Mouse (Mus musculus) limb, embryonic 13.5 days (tissue): ENCODE results near the gene Prss48. TPM values are rescaled to one million over a fixed set of nuclear protein-coding genes. Genes with fewer than 3 reads are reported as not detected.

Source experiments
- ATAC-seq: fragments of 200-750 bp; cut with Nextera tagmentation; 2 replicates; pipeline ENCODE4 v1.8.0; 2017; ENCODE audit warnings: low read depth, moderate number of reproducible peaks, moderate TSS enrichment; ENCODE audit not compliant: low FRiP score
- H3K27ac ChIP-seq: fragments of 300-500 bp; sonication (generic); 2 replicates; pipeline ENCODE4 v1.5.1; 2015; ENCODE audit warnings: inconsistent platforms, mild to moderate bottlenecking, moderate library complexity
- H3K27me3 ChIP-seq: fragments of 300-500 bp; sonication (generic); 2 replicates; pipeline ENCODE4 v1.6.1; 2015; ENCODE audit warnings: mild to moderate bottlenecking, inconsistent platforms
- H3K36me3 ChIP-seq: fragments of 300-500 bp; sonication (generic); 2 replicates; pipeline ENCODE4 v1.6.1; 2015; ENCODE audit warnings: inconsistent platforms, mild to moderate bottlenecking, moderate library complexity
- H3K4me1 ChIP-seq: fragments of 300-500 bp; sonication (generic); 2 replicates; pipeline ENCODE4 v1.6.1; 2015; ENCODE audit warnings: inconsistent platforms
- H3K4me2 ChIP-seq: fragments of 300-500 bp; sonication (generic); replicated peaks from 2 replicates; pipeline ENCODE4 v1.6.1; 2015; ENCODE audit warnings: inconsistent platforms, mild to moderate bottlenecking, moderate library complexity
- H3K4me3 ChIP-seq: fragments of 300-500 bp; sonication (generic); 2 replicates; pipeline ENCODE4 v1.5.1; 2015; ENCODE audit warnings: moderate library complexity, mild to moderate bottlenecking, inconsistent platforms
- H3K9ac ChIP-seq: fragments of 300-500 bp; sonication (generic); 2 replicates; pipeline ENCODE4 v1.6.1; 2015; ENCODE audit warnings: mild to moderate bottlenecking, inconsistent platforms
- H3K9me3 ChIP-seq: fragments of 300-500 bp; sonication (generic); 2 replicates; pipeline ENCODE4 v1.6.1; 2016; ENCODE audit warnings: inconsistent platforms
- WGBS: fragments of 180-500 bp; shearing (Covaris S2); methylation state at CpG from one replicate; pipeline ENCODE4 v1.1.7; 2015; 5-methylcytosine and 5-hydroxymethylcytosine counted together
- polyA plus RNA-seq: library from polyadenylated mRNA; unstranded; fragments of >200 nt; fragmentation: Nextera tagmentation; extraction: Ambion mirVana; gene quantifications from 2 replicates; pipeline ENCODE4 v1.2.1, GENCODE M21; 2015

Prss48 gene
- polyA plus RNA-seq: not detected in 2 replicates

DNA sequence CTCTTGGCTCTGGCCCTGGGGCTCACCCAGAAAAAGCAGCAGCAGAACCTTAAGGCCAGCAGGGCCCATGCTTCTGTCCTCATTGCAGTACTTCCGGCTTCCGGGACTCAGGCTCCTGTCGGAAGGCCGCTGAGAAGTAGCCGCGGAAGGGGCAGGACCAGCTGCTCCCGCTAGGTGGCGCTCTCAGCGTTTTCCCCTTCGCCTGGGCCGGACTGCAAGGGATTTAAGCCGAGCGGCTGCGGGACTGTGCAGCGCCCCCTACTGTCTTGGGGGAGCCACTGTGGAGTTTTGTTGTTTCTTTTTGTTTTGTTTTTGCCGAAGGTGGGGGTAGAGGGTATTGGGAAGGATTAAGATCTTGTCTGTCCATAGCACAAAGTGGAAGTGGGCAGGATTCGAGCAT, at the start of gene Prss48:
TSS of gene Prss48 (minus strand) at position 69 of the 400 bp plus-strand sequence.
- ATAC-seq: no peak
- Histone ChIP-seq H3K4me1 (0 out of 2 replicates have a peak, but pooled peaks cover 2% of the 10 kb centered on the region), H3K27me3 (no peaks in the 10 kb centered on the region), H3K27ac (no peak within 1 kb of the TSS), H3K36me3 (no peaks in the 10 kb centered on the region), H3K9me3 (no peaks in the 10 kb centered on the region), H3K4me2 (no peak within 1 kb of the TSS), H3K9ac (no peak within 1 kb of the TSS), H3K4me3 (no peak within 1 kb of the TSS)
- WGBS: 78% methylated on average over 17 of the region's 17 CpGs

GRCm38 (mm10) chr3:86049041-86049440, 46.8 kb upstream of the Prss48 start:
- Histone ChIP-seq H3K27me3 (no peaks in the 10 kb centered on the region), H3K9me3 (peaks cover 8% of the 10 kb centered on the region; the same call in 1 of the 2 replicates), H3K4me2 (no peak overlapping the region), H3K4me3 (no peak overlapping the region), H3K36me3 (peaks cover 24% of the 10 kb centered on the region), H3K27ac (no peak overlapping the region), H3K9ac (no peak overlapping the region), H3K4me1 (peaks cover 17% of the 10 kb centered on the region)
- no peak for ATAC-seq
- 83% methylated on average over 2 of the region's 2 CpGs for WGBS

- WGBS: 92% methylated on average over 9 of the region's 9 CpGs
- Histone ChIP-seq H3K36me3 (peaks cover 28% of the 10 kb centered on the region), H3K9me3 (peaks cover 8% of the 10 kb centered on the region; the same call in 1 of the 2 replicates), H3K4me2 (no peak overlapping the region), H3K4me3 (no peak overlapping the region), H3K4me1 (peaks cover 5% of the 10 kb centered on the region), H3K27me3 (no peaks in the 10 kb centered on the region), H3K27ac (no peak overlapping the region), H3K9ac (no peak overlapping the region)
- ATAC-seq: no peak
These were observed 45.6 kb upstream of the Prss48 start for GRCm38 (mm10) chr3:86047686-86048408.

- H3K4me1 ChIP-seq: peaks cover 23% of the 10 kb centered on the region
- 54% methylated on average over 14 of the region's 14 CpGs for WGBS
- peaks cover 12% of the 10 kb centered on the region for H3K36me3 ChIP-seq
- H3K27ac ChIP-seq: peak overlapping the region; percentile 55
- peak overlapping the region; percentile 27 for H3K4me2 ChIP-seq
- H3K9ac ChIP-seq: no peak overlapping the region
- H3K27me3 ChIP-seq: no peaks in the 10 kb centered on the region
- no peaks in the 10 kb centered on the region for H3K9me3 ChIP-seq
- no peak overlapping the region for H3K4me3 ChIP-seq
- ATAC-seq: peak; percentile 67; the same call in 1 of the 2 replicates
These were observed 38.3 kb upstream of the Prss48 start for GRCm38 (mm10) chr3:86040286-86041201.

GRCm38 (mm10) chr3:86038648-86039047, 36.4 kb upstream of the Prss48 start:
- H3K4me3 ChIP-seq: no peak overlapping the region
- H3K27ac ChIP-seq: peak overlapping the region; percentile 63; the same call in 1 of the 2 replicates
- peaks cover 12% of the 10 kb centered on the region for H3K36me3 ChIP-seq
- no peak overlapping the region for H3K9ac ChIP-seq
- 0 out of 2 replicates have a peak overlapping the region, but pooled peaks have one; percentile 16 for H3K4me2 ChIP-seq
- H3K4me1 ChIP-seq: peaks cover 26% of the 10 kb centered on the region
- no peaks in the 10 kb centered on the region for H3K9me3 ChIP-seq
- 25% methylated on average over 3 of the region's 3 CpGs for WGBS
- ATAC-seq: peak; percentile 57; the same call in 1 of the 2 replicates
- H3K27me3 ChIP-seq: no peaks in the 10 kb centered on the region

GRCm38 (mm10) chr3:86037926-86038484, 35.7 kb upstream of the Prss48 start:
- Histone ChIP-seq H3K4me3 (no peak overlapping the region), H3K36me3 (peaks cover 8% of the 10 kb centered on the region), H3K4me2 (no peak overlapping the region), H3K4me1 (peaks cover 26% of the 10 kb centered on the region), H3K9ac (no peak overlapping the region), H3K9me3 (no peaks in the 10 kb centered on the region), H3K27me3 (no peaks in the 10 kb centered on the region), H3K27ac (no peak overlapping the region)
- WGBS: 92% methylated on average over 9 of the region's 9 CpGs
- ATAC-seq: no peak

GRCm38 (mm10) chr3:86033455-86034090, 31.3 kb upstream of the Prss48 start:
- WGBS: 75% methylated on average over 9 of the region's 9 CpGs
- H3K9ac ChIP-seq: no peak overlapping the region

DNA sequence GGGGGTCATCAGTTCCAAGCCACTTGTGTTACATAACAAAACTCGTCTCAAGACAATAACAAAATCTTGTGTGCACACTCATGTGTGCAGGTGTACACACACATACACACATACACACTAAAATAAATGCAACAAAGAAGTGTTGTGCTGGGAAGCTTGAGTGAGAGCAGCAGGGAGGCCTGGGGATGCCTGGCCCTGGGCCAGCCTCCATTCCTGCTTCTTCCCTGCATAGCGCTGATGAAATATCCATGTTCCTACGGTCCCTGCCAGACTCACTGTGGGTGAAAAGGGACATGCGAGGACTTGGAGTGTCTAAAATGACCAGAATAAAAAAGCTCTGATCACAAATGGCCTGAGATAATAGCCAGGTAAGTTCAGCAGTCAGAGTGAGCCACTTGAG, 28.3 kb upstream of the Prss48 start:
- H3K4me2 ChIP-seq: no peak overlapping the region
- WGBS: 56% methylated on average over 4 of the region's 4 CpGs
- no peak overlapping the region for H3K9ac ChIP-seq
- no peak overlapping the region for H3K4me3 ChIP-seq
- H3K4me1 ChIP-seq: peaks cover 7% of the 10 kb centered on the region
- peak; percentile 36; the same call in 1 of the 2 replicates for ATAC-seq
- no peaks in the 10 kb centered on the region for H3K36me3 ChIP-seq
- H3K27me3 ChIP-seq: no peaks in the 10 kb centered on the region
- H3K9me3 ChIP-seq: no peaks in the 10 kb centered on the region
- no peak overlapping the region for H3K27ac ChIP-seq

More at GRCm38 (mm10) chr3:86033455-86034090, 31.3 kb upstream of the Prss48 start:
- no peak overlapping the region for H3K4me2 ChIP-seq
- H3K4me1 ChIP-seq: peaks cover 10% of the 10 kb centered on the region
- H3K27me3 ChIP-seq: no peaks in the 10 kb centered on the region
- no peak overlapping the region for H3K4me3 ChIP-seq
- no peak for ATAC-seq
- H3K27ac ChIP-seq: no peak overlapping the region
- H3K36me3 ChIP-seq: peaks cover 6% of the 10 kb centered on the region
- no peaks in the 10 kb centered on the region for H3K9me3 ChIP-seq

DNA sequence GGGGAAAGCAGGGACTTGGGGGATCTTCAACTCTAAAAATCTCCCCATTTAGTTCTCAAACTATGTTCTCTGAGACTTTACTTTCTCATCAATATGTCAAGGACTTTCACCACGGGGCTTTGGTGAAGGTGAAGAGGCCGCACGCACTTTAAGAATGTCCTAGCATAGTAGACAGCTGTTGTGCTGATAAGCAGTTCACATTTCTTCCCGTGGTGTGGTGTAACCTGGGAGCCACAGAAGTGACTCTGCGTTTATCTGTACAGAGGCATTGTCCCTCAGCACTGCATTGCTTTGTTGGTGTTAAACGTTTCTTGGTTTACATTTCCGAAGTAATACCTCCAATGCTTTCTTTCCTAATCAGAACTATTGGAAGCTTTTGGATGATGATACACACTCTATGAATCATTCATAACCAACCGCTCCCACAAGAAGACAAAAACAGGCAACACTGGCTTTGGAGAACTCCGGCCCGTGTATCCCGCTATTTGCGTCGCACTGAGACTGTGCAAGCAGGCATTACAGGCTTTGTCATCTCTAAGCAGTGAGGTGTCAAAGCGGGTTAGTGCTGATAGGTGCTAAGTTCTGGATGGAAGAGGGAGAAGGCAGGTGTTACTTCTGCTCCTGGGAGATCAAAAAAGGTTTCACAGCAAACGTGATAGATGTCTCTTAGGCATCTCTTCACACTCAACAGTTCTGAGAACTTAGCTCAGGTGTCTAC, 26.5 kb upstream of the Prss48 start:
- Histone ChIP-seq H3K27ac (no peak overlapping the region), H3K4me2 (no peak overlapping the region), H3K36me3 (no peaks in the 10 kb centered on the region), H3K4me1 (peaks cover 21% of the 10 kb centered on the region), H3K9me3 (no peaks in the 10 kb centered on the region), H3K9ac (no peak overlapping the region), H3K27me3 (no peaks in the 10 kb centered on the region), H3K4me3 (no peak overlapping the region)
- no peak for ATAC-seq
- WGBS: 86% methylated on average over 15 of the region's 15 CpGs

- no peak overlapping the region for H3K9ac ChIP-seq
- WGBS: 92% methylated on average over 20 of the region's 20 CpGs
- H3K9me3 ChIP-seq: no peaks in the 10 kb centered on the region
- no peak overlapping the region for H3K4me3 ChIP-seq
- no peak overlapping the region for H3K27ac ChIP-seq
- no peaks in the 10 kb centered on the region for H3K36me3 ChIP-seq
- H3K4me2 ChIP-seq: no peak overlapping the region
- H3K27me3 ChIP-seq: no peaks in the 10 kb centered on the region
- peaks cover 30% of the 10 kb centered on the region for H3K4me1 ChIP-seq
- ATAC-seq: no peak
These were observed 23.2 kb upstream of the Prss48 start for GRCm38 (mm10) chr3:86025341-86026137.
